Mouse (Mus musculus) adipocyte (in vitro differentiated cells): ENCODE measurements around the gene Gm3045.

Source experiments
- DNase-seq: peaks from one replicate; pipeline ENCODE4 v3.0.0-alpha.2; 2016; ENCODE audit warnings: low spot score

Gene Gm3045

DNA sequence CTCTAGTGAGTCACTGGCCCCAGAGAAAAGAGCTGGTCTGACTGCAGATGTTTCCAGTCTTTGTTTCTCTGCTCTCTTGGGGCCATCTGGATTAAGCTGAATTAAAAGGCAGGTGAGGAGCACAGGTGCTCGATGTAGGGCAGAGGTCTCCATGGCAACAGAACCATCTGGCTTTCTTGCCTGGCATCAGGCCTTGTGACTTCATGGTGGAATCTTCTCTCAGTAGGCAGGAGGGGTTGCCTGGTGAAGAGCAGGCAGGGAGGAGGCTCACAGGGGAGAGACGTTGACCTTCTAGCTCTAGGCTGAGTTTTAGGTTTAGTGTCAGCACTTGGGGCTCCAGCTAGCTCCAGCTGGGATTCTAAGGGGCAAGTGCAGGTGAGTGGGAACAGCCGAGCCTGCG lies at the start of gene Gm3045:
TSS of gene Gm3045 (plus strand) at position 230 of the 400 bp plus-strand sequence.
- DNase-seq = no peak

DNA sequence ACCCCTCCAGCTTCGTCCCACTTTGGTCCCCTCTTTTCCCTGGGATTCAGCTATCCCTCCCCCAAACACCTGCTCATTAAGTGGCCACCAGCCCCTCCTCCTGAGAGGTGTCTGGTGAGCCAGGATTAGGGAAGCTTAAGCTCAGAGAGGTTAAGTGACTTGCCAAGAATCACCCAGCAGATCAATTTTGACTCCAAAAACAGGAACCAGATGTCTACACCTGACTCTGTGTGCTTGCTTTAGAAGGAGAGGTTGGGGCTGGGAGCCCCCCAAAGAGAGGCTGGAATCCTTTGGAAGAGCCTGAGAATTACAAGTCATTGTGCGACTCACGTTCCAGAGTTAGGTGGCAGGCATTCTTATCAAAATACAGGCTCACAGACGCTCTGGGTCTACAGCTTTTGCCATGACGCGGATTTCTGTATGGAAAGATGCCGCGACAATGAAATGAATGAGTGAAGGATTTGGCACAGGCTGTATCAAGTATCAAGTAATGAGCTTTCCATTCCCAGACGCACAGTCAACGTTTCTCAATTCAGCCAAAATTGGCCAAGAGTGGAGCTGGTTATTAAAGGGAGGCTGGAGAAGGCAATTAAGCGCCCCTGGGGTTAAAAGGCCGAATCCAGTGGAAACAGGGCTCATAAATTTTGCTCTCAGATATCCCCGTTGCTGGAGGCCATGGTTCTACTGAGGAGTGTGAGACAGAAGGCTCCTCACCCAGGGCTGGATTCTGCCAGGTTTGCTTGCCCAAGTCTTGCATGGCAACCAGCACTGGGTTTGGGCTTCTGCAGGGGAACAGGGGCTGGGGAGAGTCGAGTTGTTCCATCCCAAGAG lies 45.3 kb upstream of the Gm3045 start:
- no peak for DNase-seq

DNA sequence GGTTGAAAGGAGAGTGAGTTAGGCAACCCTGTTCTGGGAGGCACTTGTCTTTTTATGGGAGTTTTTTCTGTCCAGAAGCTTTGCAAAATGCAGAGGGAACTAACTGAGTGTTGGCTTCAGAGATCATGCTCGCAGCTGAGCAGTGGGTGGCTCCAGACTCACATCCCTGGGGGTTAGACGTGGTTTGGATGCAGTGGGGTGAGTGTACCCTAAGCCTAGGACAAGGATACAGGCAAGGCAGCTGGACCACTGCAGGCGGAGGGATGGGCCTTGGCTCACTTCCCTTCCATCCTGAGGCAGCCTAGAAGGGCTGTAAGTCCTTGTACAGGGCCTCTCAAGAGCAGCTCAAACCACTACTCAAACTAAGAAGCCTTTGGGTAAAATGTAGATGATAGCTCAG lies 43.0 kb upstream of the Gm3045 start:
- no peak for DNase-seq

DNA sequence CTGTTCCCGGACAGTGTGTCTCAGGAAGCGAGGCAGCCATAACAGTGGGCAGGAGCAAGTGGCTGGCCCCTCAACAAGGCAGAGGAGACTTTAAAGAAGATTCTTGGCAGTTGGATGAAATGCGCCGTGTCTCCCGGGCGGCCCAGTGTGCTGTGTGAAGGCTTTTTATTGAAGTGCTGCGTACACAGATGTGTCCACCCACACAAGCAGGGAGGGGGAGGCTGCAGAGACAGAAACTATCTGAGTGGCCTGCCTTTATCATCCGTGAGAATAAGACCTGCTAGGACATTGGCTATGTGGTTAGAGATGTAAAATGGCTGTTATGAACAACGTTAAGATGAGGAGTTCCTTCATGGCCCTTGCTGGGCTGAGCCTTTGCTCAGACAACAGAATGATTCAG lies 40.0 kb upstream of the Gm3045 start:
- no peak for DNase-seq

DNA sequence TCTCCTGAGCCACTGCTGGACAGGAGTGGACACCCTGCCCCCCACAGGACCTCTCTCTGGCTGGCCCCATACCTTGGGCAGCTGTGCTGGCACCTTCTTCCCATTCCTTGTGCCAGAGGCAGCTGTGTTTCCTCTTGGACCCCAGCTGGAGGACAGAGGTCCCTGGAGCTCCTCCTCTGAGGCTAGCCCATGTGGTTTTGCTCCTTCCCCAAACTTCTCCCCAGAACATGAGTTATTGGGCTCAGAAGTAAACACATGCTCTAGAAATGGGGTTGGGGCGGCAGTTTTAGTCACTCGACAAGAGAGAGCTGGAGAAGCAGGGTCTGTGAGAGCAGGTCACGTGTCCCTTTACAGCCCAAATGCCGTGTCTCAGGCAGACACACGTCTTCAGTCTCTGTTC lies 39.0 kb upstream of the Gm3045 start:
- no peak for DNase-seq

DNA sequence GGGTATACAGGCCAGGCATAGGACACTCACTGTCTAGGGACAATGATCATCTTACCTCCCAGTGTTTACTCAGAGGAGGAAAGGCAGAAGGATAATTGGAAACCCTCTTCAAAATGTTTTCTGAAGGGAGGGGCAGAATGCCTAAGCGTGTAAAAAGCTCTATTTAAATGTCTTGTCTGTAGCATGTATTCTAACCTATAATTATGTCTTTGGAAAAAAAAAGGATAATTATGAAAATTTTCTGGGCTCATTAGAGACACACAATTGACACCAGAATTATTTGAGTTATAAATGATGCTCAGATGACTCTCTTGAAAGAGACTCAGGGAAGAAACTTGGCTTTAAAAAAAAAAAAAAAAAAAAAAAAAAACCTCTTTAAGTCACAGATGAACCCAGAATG lies 38.4 kb upstream of the Gm3045 start:
- DNase-seq = no peak

DNA sequence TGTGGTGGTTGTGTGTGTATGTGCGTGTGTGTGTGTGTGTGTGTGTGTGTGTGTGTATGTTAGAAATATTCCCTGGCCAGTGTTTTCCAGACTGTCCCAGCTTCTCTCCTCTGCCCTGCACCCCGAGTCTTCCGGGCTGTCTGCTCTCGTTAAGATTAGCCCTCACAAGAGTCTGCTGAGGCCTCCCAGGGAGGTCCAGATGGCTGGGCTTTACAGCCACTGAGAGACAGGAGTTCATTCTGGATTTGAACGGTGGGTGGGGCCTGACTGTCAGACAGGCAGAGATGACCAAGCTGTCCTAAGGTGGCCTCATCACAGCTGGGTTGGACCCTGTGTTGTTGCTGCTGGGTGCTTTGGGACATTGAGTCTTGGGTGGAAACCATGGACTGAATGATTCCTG lies 28.8 kb upstream of the Gm3045 start:
- DNase-seq = no peak

DNA sequence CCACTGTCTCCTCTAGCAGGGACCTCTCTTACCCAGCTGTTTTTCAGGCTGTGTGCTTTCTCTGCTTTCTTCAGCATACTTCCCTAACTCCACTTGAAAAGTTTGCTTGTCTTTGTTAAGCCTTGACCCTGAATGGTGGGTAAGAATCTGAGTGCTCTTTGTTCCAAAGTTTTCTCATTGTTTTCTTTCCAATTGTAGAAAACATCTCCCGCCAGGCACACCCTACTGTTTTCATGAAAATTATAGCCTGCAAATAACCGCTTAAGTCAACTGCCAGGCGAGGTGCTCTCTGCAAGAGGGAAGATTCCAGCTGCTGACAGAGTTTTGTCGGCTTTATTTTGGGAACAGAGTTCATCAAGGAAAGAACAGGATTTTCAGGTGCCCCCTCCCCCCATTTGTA lies 25.2 kb upstream of the Gm3045 start:
- DNase-seq = no peak

DNA sequence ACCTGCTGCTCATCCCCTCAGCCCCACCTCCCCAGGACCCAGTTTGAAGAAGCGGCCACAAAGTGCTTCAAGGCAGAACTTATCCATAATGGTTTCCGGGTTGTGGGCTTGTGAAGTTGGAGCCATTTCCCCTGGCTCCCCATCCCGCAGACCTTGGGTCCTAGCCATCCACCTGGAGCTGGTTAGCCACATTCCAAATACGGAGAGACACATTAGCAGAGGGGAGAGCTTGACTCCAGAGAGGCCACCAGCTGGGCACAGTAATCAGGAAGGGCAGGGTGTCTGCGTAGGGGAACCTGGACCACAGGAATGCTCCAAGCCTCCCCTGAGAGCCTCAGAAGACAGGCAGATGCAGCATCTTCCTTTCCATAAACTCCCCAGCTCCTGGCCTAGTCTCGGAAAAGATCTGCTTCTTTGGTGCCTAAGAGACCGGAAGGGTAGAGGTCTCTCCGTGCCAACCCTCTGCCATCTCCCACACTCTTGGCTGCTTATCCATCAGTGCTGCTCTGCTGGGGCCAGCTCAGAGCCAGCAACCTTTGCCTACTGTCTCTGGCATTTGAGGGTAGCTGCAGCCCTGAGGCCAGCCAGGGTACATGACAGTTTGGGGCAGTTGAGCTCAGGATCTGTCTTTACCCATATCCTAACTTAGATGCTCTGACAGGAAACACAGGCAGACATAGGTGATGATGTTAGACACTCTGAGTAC lies 22.9 kb upstream of the Gm3045 start:
- DNase-seq = no peak

DNA sequence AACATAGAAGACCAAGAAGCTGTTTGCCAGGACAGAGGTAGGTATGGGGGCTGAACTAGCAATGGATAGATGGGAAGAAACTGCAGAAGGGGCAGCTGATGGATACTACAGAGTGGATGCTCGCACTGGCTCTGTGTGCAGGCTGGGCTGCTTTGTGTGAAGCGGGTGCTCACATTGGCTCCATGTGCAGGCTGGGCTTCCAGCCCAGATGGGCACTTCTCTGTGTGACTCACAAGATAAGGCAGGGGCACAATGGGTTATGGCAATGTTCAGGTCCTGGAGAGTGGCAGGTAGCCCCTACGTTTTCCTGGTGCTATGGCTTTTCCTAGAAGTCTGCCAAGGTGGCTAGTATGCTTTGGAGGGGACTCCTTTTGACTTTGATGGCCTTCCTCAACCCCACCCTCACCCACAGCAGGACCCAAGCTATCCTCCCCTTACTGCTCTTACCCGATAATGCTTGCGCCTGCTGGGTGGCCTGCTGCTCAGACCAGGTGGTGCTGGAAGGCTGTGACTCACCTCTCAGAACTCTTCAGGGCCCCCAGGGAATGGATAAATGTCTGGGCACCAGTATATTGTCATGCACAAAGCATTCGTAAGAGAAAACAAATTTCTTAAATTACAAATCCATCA lies 21.8 kb upstream of the Gm3045 start:
- no peak for DNase-seq

DNA sequence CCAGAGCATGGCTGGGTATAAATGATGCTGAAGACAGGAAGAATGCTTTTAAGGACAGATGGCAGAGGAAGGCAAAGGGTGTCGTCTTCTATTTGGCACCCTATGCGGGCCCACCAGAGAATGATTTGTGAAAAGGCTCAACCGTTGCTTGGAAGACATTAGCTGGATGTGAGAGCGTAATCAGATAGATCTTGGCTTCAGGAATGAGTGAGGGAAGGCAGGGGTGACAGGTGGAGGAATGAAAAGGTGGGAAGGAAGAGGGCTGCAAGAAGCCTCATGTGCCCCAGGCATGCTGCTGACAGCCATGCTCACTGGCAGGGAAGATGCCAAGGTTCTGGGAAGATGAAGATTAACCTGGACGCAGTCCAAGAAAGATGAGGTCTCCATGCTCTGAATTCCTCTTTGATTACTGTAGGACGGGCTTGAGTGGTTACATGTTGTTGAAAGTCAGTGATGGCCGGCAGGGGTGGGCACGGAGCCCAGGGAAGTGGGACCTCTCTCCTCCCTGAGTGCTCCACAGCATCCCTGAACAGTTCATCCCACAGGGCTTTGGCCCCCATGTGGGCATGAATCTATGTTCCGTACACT lies 14.0 kb upstream of the Gm3045 start:
- no peak for DNase-seq

DNA sequence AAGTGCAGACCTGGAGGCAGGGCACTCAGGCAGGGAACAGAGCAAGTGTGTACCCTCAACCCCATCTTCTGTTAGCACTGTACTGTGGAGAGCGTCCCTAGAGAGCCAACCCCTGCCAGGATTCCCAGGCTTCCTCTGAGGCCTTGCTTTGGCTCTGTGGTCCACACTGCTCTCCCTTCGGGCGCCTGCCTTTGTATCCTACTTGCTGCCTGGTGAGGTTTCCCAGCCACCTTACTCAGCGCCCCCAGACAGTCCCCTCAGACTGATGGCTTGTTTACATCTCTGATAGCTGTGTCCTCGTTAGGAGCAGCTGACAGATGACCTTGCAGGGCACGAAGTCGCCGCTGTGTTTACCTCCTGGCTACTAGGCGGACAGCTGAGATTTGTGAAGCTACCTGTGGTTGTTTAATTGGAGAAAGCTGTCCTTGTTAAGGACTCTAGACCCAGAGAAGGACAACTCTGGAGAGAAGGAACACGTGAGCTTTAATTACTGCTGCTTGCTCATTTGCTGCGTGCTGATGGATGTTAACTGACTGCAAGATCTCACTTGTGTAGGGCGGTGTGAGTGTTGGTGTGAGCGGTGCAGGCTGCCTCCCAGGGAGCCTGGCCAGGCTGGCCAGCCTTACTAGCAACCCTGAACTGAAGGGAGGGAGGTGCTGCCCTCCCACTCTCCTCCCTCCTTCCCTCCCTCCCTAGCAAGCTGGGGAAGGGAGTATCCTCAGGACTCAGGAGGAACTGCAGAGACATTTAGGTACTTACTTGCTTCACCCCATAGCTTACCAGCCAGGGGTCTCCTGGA lies 7.5 kb upstream of the Gm3045 start:
- DNase-seq = no peak

DNA sequence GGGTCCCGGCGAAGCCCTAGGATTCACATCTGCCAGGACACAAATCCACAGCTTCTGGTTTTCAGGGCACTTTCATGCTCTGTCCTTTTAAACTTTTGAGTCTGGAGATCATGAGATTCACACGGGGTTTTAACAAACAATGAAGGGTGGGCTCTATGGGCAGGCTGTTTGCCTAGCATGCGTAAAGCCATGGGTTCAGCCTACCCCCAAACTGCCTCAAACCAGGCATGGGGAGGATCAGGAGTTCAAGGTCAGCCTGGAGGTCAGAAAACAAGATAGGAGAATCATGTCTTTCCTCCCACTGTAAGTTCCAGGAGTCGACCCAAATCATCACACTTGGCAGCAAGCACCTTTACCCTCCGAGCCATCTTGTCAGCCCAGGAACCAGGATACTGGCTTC lies 6.9 kb upstream of the Gm3045 start:
- no peak for DNase-seq

DNA sequence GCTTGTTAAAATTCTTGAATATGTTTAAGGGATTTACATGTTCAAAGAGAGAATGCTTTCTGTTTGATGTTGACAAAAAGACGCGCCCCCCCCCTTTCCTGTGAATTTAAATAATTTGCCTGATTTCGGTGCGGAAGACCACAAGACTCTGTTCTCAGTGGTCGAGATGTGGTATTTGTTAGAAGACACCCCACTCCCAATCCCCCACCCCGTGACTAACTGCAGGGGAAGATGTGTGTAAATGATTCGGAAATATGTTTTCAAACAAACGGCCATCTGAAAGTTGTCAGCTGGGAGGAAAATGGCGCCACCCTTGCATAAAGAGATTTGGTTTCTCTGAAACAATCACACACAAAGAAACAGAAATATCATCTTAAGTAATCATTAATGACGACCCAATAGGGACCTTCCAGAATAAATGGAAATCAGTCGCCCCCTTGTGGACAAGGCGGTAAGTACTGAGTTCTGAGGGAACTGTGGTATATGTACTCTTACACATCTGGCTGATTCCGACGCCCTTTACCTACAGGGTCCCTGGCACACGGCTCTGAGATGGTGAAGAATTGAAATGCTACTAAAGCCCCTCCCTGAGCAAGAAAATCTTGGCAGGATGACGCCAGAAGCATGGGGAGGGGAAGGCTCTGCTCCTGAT lies 4.2 kb upstream of the Gm3045 start:
- DNase-seq = peak; percentile 64

DNA sequence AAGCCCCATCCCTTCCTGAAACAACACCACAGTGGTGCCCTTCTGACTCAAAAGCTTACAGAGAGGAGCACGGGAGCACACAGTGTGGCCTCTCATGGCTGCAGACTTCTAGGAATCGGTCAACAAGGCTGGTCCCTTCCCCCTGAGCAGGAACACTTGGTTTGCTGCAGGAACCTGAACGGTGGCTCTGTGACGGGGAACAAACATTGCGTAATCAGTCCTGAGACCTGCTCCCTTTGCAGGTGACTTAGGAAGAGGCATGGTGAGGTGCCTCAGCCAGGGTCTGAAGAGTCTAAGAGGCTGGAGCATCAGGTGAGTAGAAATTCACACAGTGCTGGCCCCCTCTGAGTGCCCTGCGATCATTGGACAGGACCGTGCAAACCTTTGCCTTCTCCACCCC lies 463 bp upstream of the Gm3045 start:
- DNase-seq = no peak

DNA sequence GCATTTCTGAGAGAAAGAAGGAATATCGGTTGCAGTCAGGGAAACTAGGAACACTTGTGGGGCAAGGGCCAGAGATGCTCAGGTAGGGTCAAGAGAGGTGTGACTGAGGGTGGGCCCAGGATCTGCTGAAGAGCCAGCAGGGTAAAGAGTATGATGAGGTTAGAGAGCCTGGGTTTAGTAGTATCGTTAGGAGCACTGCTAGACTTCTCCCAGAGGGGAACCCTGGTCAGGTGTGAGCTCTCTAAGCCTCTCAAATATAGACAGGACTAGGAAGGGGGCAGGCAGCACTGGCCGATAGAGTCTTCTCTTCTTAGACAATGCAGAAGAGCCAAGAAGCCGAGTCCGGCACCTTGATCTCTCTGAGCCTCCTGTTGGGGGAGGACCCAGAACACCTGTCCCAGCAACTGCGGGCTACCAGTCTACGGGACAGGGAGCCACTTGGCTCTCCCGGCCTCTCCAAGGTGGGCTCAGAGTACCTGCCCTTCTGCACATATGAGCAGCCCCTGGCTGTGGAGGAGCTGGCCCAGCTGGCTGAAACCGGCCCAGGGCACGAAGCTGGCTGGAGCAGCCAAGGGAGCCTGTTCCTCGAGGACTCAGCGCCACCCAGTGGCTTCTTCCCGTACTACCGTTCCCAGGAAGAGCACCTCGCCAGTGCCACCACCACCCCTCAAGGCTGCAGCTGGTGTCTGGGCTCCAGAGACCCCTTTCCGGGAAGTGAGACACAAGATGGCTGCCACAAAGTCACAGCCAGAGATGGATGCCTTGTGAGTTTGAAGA lies 2.5 kb downstream of the Gm3045 start:
- peak; percentile 42 for DNase-seq

DNA sequence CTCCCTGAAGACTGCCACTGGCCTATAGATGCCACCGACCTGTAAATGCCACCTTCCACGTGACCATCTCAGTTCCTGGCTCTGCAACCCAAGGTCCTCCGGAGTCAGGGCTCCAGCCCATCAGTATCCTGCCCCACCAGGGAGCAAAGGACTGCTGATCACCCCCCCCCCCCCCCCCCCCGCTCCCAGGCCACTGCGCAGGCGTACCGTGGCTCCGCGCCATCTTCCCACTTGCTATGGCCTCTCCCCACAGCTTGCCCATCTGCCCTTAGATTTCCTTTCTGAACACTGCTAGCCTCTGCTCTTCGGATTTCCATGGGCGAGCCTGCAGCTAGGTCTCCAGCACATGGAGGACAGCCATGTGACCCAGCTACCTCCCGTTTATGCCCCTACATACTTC lies 6.1 kb downstream of the Gm3045 start:
- no peak for DNase-seq

DNA sequence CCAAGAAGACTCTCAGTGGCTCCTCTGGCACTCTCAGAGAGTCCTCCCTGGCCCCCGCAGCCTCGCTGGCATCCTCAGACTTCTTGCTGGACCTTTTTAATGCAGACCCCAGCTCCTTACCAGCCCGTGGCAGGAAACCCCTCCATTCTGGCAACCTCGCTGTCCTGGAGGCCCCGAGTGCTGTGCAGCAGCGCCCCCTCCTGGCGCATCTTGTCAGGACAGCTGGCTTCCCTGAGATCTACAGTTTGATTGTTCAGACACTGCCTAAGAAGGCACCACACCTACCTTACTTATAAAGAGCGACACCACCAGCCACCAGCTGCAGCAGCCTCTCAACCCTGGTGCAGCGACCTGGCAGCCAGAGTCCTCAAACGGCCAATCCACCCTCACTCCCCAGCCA lies 7.1 kb downstream of the Gm3045 start:
- peak; percentile 12 for DNase-seq

DNA sequence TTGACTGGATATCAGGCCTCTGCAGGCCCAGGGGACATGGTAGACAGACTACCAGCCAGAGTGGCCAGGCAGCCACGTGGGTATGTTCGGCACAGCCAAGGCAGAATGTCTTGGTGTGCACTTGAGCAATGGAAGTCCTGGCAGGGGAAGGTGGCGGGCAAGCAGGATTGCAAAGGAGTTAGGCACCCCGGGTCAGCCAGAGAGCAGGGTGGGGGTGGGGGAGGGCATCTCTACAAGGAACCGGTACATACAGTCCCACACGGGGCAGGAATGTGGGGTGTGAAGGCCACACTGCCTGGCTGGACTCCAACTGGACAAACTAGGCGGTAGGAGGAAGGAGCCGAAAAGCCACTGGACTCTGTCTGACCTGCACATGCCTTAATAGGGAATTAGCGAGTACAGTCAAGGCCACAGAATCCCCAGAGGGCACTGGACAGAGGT lies 7.9 kb downstream of the Gm3045 start:
- DNase-seq = no peak

DNA sequence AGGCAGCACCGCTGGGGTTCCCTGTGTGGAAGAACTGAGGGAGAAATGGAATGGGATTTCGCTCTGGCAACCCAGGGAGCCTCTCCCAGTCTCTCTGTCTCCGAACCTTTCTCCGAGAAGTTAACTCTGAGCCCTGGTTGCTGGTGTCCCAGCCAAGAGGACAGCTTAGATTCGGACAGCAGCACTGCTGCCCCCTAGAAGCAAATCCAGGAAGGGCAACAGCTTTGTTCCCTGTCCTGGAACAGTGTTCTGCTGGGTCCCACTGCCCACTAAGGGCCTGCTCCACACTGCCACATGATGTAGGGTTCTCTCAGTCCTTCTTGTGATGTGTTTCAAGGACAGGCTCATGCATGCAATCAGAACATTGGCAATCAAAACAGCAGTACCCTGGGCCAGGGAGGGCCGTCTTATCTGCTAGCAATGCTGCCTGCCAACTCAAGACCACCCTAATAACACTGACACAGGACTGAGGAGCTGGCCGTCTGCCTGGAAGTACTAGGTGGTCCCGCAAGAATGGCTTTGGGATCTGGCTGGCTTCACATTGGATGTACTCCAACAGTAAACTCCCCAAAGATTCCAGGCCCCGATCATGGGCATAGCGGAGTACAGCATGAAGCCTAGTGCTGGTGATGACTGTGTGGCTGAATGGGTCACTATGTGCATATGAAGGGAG lies 9.4 kb downstream of the Gm3045 start:
- no peak for DNase-seq
